Mouse (Mus musculus): ENCODE measurements around the gene Ndufa13. TPM values are rescaled to one million over a fixed set of nuclear protein-coding genes. Genes with fewer than 3 reads are reported as not detected.
A peak's percentile ranks its signal among the peaks of the same experiment; 100 is the strongest.
"Not testable (repeated sequence)": the region's sequence is repeated elsewhere in the genome, so short reads cannot be mapped to it uniquely, and the experiment has no call there.

Ndufa13 gene
- total RNA-seq (2021): 239 and 250 TPM in 2 replicates
- long read RNA-seq, experiment 1, partial matches to known transcripts: 486 of 495 reads
- long read RNA-seq, experiment 1, other reads (novel, unspliced or antisense): 8 of 495 reads
- long read RNA-seq, experiment 2, partial matches to known transcripts: 764 of 776 reads
- long read RNA-seq, experiment 2, other reads (novel, unspliced or antisense): 12 of 776 reads

- peak; percentile 66 for DNase-seq
Measured at GRCm38 (mm10) chr8:69902163-69903062, at the start of gene Ndufa13, which contains the start of the genes Tssk6 and Yjefn3. TSS of gene Ndufa13 (minus strand) at chr8:69902558. TSS of gene Tssk6 (plus strand) at chr8:69902184. TSS of gene Yjefn3 (minus strand) at chr8:69902712.

- DNase-seq: no peak
Measured at GRCm38 (mm10) chr8:69950300-69950699, 47.9 kb upstream of the Ndufa13 start.

GRCm38 (mm10) chr8:69942495-69942894 is 40.1 kb upstream of the Ndufa13 start:
- not testable (repeated sequence) for DNase-seq

- DNase-seq: no peak
Measured at GRCm38 (mm10) chr8:69940386-69940785, 38.0 kb upstream of the Ndufa13 start.

GRCm38 (mm10) chr8:69939633-69940032 is 37.3 kb upstream of the Ndufa13 start:
- no peak for DNase-seq

GRCm38 (mm10) chr8:69938245-69938982 is 36.1 kb upstream of the Ndufa13 start:
- DNase-seq: no peak

- no peak for DNase-seq
Measured at GRCm38 (mm10) chr8:69937466-69937865, 35.1 kb upstream of the Ndufa13 start.

- DNase-seq: peak; percentile 50
Measured at GRCm38 (mm10) chr8:69936050-69936794, 33.9 kb upstream of the Ndufa13 start.

GRCm38 (mm10) chr8:69935431-69935830 is 33.1 kb upstream of the Ndufa13 start:
- no peak for DNase-seq

- DNase-seq: no peak
Measured at GRCm38 (mm10) chr8:69934582-69934981, 32.2 kb upstream of the Ndufa13 start.

- DNase-seq: no peak
Measured at GRCm38 (mm10) chr8:69933811-69934210, 31.5 kb upstream of the Ndufa13 start.

GRCm38 (mm10) chr8:69926901-69927300 is 24.5 kb upstream of the Ndufa13 start:
- no peak for DNase-seq

GRCm38 (mm10) chr8:69923986-69924385 is 21.6 kb upstream of the Ndufa13 start:
- no peak for DNase-seq

- DNase-seq: no peak
Measured at GRCm38 (mm10) chr8:69921141-69921540, 18.8 kb upstream of the Ndufa13 start.

GRCm38 (mm10) chr8:69919876-69920662 is 17.7 kb upstream of the Ndufa13 start:
- DNase-seq: peak; percentile 80

- DNase-seq: peak; percentile 84
Measured at GRCm38 (mm10) chr8:69919010-69919409, 16.7 kb upstream of the Ndufa13 start.

GRCm38 (mm10) chr8:69918506-69918905 is 16.1 kb upstream of the Ndufa13 start:
- DNase-seq: no peak

GRCm38 (mm10) chr8:69915748-69916147 is 13.4 kb upstream of the Ndufa13 start:
- DNase-seq: no peak

GRCm38 (mm10) chr8:69914526-69914925 is 12.2 kb upstream of the Ndufa13 start:
- no peak for DNase-seq

GRCm38 (mm10) chr8:69912478-69913074 is 10.2 kb upstream of the Ndufa13 start:
- no peak for DNase-seq

- DNase-seq: no peak
Measured at GRCm38 (mm10) chr8:69911917-69912316, 9.6 kb upstream of the Ndufa13 start.
